Mouse (Mus musculus) spleen, postnatal 36 days (tissue): ENCODE measurements around the gene Mrps35.

Experiments
- DNase-seq, 2 experiments: peaks; one replicate each; pipeline ENCODE4 v3.0.0; 2022; ENCODE audit warnings: low spot score in 2 of 2, mixed read lengths in 1 of 2

The Mrps35 gene

DNA sequence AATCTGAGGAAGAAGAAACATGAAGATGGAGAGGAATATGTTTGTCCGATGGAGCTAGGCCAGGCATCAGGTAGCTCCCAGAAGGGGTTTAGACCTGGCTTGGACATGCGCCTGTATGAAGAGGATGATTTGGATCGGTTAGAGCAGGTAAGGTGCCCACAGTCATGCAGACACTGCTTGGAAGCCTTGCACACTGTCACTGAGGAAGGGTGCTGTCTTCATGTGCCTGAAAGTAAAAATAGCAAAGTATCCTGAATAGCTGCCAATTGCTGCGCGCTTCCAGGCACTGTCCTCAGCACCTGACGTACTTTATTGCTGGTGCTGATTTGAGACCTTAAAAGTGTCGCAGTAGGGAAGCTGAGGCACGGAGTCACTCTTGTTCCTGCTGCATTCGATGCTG is 13.0 kb upstream of the Mrps35 start:
- no peak for DNase-seq

- no peak for DNase-seq
These were observed 12.3 kb upstream of the Mrps35 start for GRCm38 (mm10) chr6:147030096-147030885.

GRCm38 (mm10) chr6:147032303-147032925 is 10.2 kb upstream of the Mrps35 start, which contains the start of gene Rep15:
Gene Rep15 (plus strand): TSS chr6:147032584.
- DNase-seq = no peak

DNA sequence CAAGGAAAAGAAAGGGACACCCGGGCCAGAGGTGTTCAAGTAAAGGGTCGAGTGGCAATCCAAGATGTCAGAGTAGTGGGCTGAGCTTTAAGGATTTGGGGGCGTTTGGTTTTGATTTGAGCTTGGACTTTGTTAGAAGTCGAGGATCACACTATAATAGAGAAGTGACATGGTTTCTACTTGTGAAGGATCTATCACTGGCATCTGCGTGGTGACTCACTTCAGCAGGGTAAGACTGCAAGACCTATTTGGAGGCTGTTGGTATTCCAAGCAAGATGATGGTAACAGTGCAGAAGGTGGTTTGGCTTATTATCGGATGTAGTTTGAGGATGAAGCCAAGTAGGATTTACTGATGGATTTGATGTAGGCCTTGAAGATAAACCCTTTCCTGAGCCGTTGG is 1.1 kb downstream of the Mrps35 start:
- no peak for DNase-seq

- no peak for DNase-seq
These were observed 6.8 kb downstream of the Mrps35 start for GRCm38 (mm10) chr6:147049239-147049805.

DNA sequence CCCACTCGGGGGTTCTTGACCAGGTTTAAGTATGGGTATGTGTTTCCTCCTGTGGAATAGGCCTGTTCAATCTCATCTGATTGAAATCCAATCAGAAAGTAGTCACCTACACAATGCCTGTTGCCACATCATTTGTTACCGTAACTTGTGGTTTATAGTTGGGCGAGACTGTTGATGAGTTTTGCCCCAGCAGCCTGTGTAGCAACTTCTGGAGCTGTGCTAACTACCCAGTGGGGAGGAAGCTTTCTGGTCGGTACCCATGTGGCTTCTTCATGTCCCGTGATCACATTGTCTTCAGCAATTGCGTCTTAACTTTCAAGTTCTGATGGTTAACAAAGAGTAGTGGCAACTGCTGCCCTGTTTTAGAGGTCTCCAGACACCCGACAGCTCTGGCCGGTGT is 9.1 kb downstream of the Mrps35 start:
- DNase-seq = no peak

DNA sequence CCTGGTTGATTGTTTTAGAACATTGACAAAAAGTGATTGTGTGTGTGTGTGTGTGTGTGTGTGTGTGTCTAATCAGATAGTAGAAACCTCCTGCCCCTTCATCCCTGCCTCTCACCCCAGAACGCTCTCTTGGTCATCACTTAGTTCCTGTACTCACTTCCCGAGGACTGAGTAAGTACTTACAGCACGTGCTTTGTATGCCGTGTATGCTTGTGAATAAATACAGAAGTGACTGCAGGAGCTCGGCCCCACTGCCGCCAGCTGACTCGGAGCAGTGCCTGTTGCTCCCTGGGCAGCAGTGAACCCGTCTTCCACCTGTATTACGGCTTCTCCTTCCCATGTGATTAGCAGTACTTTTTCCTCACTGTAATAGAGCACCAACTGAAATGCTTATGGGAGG is 9.9 kb downstream of the Mrps35 start:
- no peak for DNase-seq

DNA sequence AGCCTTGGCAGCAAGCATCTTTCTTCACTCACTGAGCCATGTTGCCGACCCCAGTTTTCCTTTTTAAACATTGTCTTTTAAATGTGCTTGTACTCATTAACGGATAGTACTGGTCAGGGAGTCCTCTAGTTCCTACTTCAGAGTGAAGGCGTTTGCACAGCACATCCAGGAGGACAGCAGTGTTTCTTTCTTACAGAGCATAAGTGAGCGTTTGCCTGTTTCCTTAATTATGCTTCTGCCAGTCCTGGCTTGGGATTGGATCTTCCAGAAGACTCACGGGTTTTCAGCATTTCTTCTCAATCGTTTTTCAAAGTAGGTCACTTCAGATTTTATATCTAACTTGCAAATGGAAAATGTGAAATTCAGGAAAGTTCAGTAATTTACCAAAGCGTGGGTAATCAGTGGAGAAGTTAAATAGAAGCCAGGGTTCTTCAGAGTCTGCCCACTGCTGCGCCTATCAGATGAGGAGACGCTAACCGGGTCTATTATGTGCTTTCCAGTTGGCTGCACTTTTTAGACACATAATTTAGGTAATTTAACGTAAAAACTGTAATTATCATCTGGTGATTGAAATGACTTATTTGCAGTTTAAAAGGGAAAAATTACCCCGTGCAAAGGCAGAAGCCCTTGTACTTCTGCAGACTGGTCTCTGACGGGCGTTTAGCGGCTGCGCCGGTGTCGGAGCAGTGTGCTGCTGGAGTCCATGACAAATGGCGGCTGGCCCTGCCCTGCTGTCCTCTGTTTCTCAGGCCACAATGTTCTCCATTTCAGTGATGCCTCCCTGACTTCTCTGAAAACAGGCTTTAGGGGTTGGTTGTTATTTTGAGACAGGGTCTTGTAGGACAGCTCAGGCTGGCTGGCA is 11.5 kb downstream of the Mrps35 start:
- DNase-seq = no peak

DNA sequence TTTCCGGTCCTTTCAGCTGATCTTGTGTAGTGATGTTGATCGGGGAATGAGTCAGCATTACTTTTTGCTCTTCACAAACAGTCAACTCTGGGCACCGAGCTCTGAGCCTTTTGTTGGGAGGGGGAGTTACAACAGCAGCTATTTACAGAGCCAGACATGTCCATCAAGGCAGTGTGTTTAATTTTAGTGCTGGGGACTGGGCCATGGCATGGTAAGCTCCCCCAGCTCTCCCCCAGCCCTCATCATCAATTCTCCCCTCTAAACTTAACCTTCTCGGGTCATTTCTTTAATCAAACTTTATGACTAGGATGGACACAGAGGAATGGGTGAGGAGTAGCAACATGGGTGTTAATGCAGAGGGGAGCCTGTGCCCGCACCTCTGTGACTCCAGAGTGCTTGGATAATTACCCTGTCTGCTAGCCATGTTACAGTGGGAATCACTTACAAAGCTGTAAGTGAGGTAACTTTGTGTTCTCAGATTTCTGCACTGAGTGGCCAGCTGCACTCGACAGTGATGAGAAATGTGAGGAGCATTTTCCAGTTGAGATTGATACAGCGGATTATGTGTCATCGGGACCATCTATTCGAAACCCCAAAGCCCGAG is 12.9 kb downstream of the Mrps35 start:
- DNase-seq = no peak

DNA sequence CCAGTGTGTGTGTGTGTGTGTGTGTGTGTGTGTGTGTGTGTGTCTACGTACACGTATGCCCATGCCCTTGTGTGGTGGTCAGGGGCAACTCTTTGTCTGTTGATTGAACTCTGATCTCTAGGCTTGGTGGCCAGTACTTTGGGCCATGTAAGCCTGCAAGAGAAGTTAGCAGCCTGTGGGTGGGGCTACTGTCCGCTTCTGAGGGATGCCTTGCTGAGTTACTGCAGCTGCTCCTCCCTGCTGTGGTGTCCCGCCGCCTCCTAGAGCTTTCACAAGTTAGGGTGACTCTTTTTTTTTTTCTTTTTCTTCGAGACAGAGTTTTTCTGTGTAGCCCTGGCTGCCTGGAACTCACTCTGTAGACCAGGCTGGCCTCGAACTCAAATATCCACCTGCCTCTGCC is 16.8 kb downstream of the Mrps35 start:
- DNase-seq = no peak

DNA sequence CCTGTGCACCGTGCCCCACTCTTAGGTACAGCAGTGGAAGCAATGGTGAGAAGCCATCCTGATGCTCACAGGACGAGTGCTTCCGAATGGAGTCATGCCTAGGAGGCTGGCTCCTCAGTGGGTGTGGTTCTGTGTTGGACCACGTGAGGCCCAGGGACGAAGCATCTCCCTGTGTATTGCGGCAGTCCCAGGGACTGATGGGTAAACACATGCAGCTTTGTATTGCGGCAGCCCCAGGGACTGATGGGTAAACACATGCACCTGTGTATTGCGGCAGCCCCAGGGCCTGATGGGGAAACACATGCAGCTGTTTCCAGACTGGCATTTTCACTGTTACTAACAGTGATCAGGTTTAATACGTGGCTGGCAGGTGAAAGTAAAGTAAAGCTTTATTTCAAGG is 19.1 kb downstream of the Mrps35 start:
- no peak for DNase-seq

- no peak for DNase-seq
These were observed 19.5 kb downstream of the Mrps35 start for GRCm38 (mm10) chr6:147062034-147062433.

GRCm38 (mm10) chr6:147062694-147063093 is 20.1 kb downstream of the Mrps35 start:
- DNase-seq = no peak

- no peak for DNase-seq
These were observed 21.8 kb downstream of the Mrps35 start for GRCm38 (mm10) chr6:147064226-147064943.

DNA sequence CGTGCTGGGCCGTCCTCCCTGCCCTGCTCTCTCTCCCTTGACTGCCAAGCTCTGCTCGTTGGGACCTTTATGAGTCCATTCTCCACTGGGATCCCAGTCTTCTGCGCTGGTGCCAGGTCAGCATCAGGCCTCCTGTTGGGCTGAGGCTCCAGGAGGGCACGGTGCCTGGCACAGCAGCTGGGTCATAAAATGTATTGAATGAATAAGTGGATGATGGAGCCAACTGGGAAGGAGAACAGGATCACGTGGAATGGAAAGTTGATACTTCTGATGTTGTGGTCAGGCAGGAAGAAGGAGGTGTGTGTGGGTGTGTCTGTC is 22.3 kb downstream of the Mrps35 start:
- DNase-seq = no peak

GRCm38 (mm10) chr6:147075808-147076387 is 33.3 kb downstream of the Mrps35 start:
- DNase-seq = no peak

GRCm38 (mm10) chr6:147076878-147077277 is 34.3 kb downstream of the Mrps35 start:
- DNase-seq = no peak

- DNase-seq = no peak
These were observed 37.4 kb downstream of the Mrps35 start for GRCm38 (mm10) chr6:147079919-147080318.

DNA sequence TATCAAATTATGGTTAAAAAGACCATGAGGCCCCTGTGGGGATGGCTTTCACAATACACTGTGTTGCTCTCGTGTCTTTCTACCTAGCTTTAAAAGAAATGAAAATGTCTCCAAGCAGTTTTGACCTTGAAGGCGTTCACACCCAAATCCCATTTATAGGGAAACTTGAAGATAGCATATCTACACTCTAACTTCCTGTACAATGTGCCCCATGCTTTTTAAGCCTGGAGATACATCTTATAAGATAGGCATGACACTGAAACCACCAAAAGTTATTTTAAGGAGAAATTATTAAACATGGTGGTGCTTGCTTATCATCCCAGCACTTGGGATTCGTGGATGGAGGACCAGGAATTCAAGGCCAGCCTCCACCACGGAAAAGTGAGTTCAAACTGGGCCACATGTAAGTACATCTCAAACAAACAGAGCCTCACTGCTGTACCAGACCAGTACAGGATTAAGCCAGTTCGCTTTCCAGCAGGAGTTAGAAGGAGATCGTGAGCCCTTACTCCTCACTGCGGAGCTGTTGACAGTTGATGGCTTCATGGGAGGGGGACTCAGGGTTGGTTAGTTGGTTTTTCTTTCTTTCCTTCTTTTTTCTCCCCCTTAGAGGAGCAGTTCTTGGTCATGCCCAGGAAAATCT is 43.0 kb downstream of the Mrps35 start:
- DNase-seq = no peak

DNA sequence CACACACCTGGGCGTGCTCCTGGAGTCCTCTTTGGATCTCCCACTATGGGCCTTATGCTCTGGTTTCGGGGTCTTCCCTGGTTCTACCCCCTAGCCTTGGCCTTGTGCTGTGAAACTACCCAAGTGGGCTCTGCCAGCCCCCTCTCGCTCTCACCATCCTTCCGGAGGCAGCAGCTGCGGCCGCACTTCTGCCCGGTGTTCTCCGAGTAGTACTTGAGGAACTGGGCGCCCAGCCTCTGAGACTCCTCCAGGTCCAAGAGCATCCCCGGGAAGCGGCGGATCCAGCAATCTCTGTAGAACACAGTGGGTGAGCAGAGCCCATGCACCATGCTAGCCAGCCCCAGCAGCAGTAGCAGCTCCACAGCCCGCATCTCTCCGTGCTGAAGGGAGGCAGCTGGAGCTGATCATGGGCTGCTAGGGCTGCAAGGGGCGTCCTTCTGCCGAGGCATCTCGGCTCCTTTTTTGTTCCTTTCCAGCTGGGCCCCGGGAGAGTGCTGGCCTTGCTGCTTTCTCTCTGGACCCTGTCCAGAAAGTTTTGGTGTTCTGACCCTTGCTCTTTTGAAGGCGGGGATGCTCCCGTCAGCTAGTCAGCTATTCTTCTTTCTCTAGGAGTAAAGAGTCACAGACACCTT is 44.1 kb downstream of the Mrps35 start, which contains the start of gene Mansc4:
Gene Mansc4 (minus strand): TSS at position 439 of the 632 bp plus-strand sequence.
- DNase-seq = no peak
